Mouse (Mus musculus) neural tube, embryonic 14.5 days (tissue): ENCODE measurements around the gene Gas7. TPM values are rescaled to one million over a fixed set of nuclear protein-coding genes. Genes with fewer than 3 reads are reported as not detected.

Experiments
- ATAC-seq: fragments of 200-750 bp; cut with Nextera tagmentation; 2 replicates; pipeline ENCODE4 v1.8.0; 2017; ENCODE audit warnings: low read depth, mild to moderate bottlenecking, moderate TSS enrichment, moderate library complexity
- H3K27ac ChIP-seq: fragments of 300-500 bp; sonication (generic); 2 replicates; pipeline ENCODE4 v1.5.1; 2014; ENCODE audit warnings: low read depth, mild to moderate bottlenecking, control low read depth, low read length, moderate library complexity, mixed read lengths
- H3K27me3 ChIP-seq: fragments of 300-500 bp; sonication (generic); 2 replicates; pipeline ENCODE4 v1.6.1; 2014; ENCODE audit warnings: low read length; ENCODE audit not compliant: control insufficient read depth, insufficient read depth
- H3K36me3 ChIP-seq: fragments of 300-500 bp; sonication (generic); 2 replicates; pipeline ENCODE4 v1.6.1; 2014; ENCODE audit warnings: low read length, mixed read lengths; ENCODE audit not compliant: control insufficient read depth, insufficient read depth
- H3K4me1 ChIP-seq: fragments of 300-500 bp; sonication (generic); 2 replicates; pipeline ENCODE4 v1.6.1; 2014; ENCODE audit warnings: low read length; ENCODE audit not compliant: control insufficient read depth, insufficient read depth
- H3K4me2 ChIP-seq: fragments of 300-500 bp; sonication (generic); 2 replicates; pipeline ENCODE4 v1.6.1; 2014; ENCODE audit warnings: mild to moderate bottlenecking, low read depth, low read length, control low read depth
- H3K4me3 ChIP-seq: fragments of 300-500 bp; sonication (generic); 2 replicates; pipeline ENCODE4 v1.5.1; 2014; ENCODE audit warnings: low read depth, low read length, control low read depth, mixed read lengths
- H3K9ac ChIP-seq: fragments of 300-500 bp; sonication (generic); replicated peaks from 2 replicates; pipeline ENCODE4 v1.6.1; 2014; ENCODE audit warnings: low read depth, mild to moderate bottlenecking, control low read depth, low read length, mixed read lengths
- H3K9me3 ChIP-seq: fragments of 300-500 bp; sonication (generic); 2 replicates; pipeline ENCODE4 v1.6.1; 2016; ENCODE audit warnings: low read length; ENCODE audit not compliant: control insufficient read depth
- WGBS: fragments of 180-500 bp; shearing (Covaris S2); extraction: QIAGEN DNeasy Blood & Tissue Kit; methylation state at CpG from one replicate; pipeline ENCODE4 v1.1.7; 2014; 5-methylcytosine and 5-hydroxymethylcytosine counted together
- polyA plus RNA-seq: library from polyadenylated mRNA; unstranded; fragments of >200 nt; fragmentation: Nextera tagmentation; extraction: Ambion mirVana; gene quantifications from 2 replicates; pipeline ENCODE4 v1.2.1, GENCODE M21; 2014

Gene Gas7
- polyA plus RNA-seq, 1 experiment from 2014 or later, result 22.1 TPM

GRCm38 (mm10) chr11:67567991-67568390, 112.8 kb downstream of the Gas7 start:
- no peaks in the 10 kb centered on the region for H3K36me3 ChIP-seq
- no peaks in the 10 kb centered on the region for H3K27me3 ChIP-seq
- H3K9ac ChIP-seq, result no peak overlapping the region
- H3K4me3 ChIP-seq, result no peak overlapping the region
- H3K9me3 ChIP-seq, result no peaks in the 10 kb centered on the region
- WGBS, result 82% methylated on average over 4 of the region's 4 CpGs
- no peak for ATAC-seq
- 0 out of 2 replicates have a peak, but pooled peaks cover 3% of the 10 kb centered on the region for H3K4me1 ChIP-seq
- H3K4me2 ChIP-seq, result no peak overlapping the region
- H3K27ac ChIP-seq, result no peak overlapping the region

GRCm38 (mm10) chr11:67568815-67569214, 113.6 kb downstream of the Gas7 start:
- no peak overlapping the region for H3K27ac ChIP-seq
- no peaks in the 10 kb centered on the region for H3K36me3 ChIP-seq
- no peak overlapping the region for H3K4me3 ChIP-seq
- no peaks in the 10 kb centered on the region for H3K9me3 ChIP-seq
- H3K27me3 ChIP-seq, result no peaks in the 10 kb centered on the region
- WGBS, result 78% methylated on average over 5 of the region's 5 CpGs
- 0 out of 2 replicates have a peak, but pooled peaks cover 3% of the 10 kb centered on the region for H3K4me1 ChIP-seq
- H3K4me2 ChIP-seq, result no peak overlapping the region
- no peak overlapping the region for H3K9ac ChIP-seq
- no peak for ATAC-seq

GRCm38 (mm10) chr11:67570947-67571346, 115.7 kb downstream of the Gas7 start:
- Histone ChIP-seq H3K27me3 (no peaks in the 10 kb centered on the region), H3K27ac (no peak overlapping the region), H3K36me3 (no peaks in the 10 kb centered on the region), H3K9ac (no peak overlapping the region), H3K4me3 (no peak overlapping the region), H3K4me1 (0 out of 2 replicates have a peak, but pooled peaks cover 3% of the 10 kb centered on the region), H3K9me3 (no peaks in the 10 kb centered on the region), H3K4me2 (no peak overlapping the region)
- WGBS, result 32% methylated on average over 8 of the region's 8 CpGs
- ATAC-seq, result no peak

- 94% methylated on average over 5 of the region's 5 CpGs for WGBS
- no peaks in the 10 kb centered on the region for H3K36me3 ChIP-seq
- H3K9me3 ChIP-seq, result no peaks in the 10 kb centered on the region
- 0 out of 2 replicates have a peak, but pooled peaks cover 3% of the 10 kb centered on the region for H3K4me1 ChIP-seq
- H3K27me3 ChIP-seq, result no peaks in the 10 kb centered on the region
- ATAC-seq, result no peak
- no peak overlapping the region for H3K27ac ChIP-seq
- H3K4me3 ChIP-seq, result no peak overlapping the region
- H3K4me2 ChIP-seq, result no peak overlapping the region
- no peak overlapping the region for H3K9ac ChIP-seq
These were observed 119.1 kb downstream of the Gas7 start for GRCm38 (mm10) chr11:67574344-67574743.

GRCm38 (mm10) chr11:67577472-67577871, 122.2 kb downstream of the Gas7 start:
- Histone ChIP-seq H3K36me3 (no peaks in the 10 kb centered on the region), H3K9me3 (no peaks in the 10 kb centered on the region), H3K9ac (no peak overlapping the region), H3K4me3 (no peak overlapping the region), H3K4me1 (no peaks in the 10 kb centered on the region), H3K27ac (no peak overlapping the region), H3K4me2 (no peak overlapping the region), H3K27me3 (no peaks in the 10 kb centered on the region)
- WGBS, result 78% methylated on average over 5 of the region's 5 CpGs
- ATAC-seq, result no peak

- Histone ChIP-seq H3K4me1 (no peaks in the 10 kb centered on the region), H3K4me3 (no peak overlapping the region), H3K9ac (no peak overlapping the region), H3K36me3 (no peaks in the 10 kb centered on the region), H3K9me3 (no peaks in the 10 kb centered on the region), H3K27me3 (no peaks in the 10 kb centered on the region), H3K27ac (no peak overlapping the region), H3K4me2 (no peak overlapping the region)
- WGBS, result 81% methylated on average over 4 of the region's 4 CpGs
- ATAC-seq, result no peak
These were observed 122.8 kb downstream of the Gas7 start for GRCm38 (mm10) chr11:67577994-67578393.

GRCm38 (mm10) chr11:67579136-67579535, 123.9 kb downstream of the Gas7 start:
- no peak overlapping the region for H3K27ac ChIP-seq
- no peaks in the 10 kb centered on the region for H3K27me3 ChIP-seq
- no peaks in the 10 kb centered on the region for H3K36me3 ChIP-seq
- H3K4me2 ChIP-seq, result no peak overlapping the region
- WGBS, result 84% methylated on average over 9 of the region's 9 CpGs
- H3K9me3 ChIP-seq, result no peaks in the 10 kb centered on the region
- no peak overlapping the region for H3K4me3 ChIP-seq
- no peak for ATAC-seq
- H3K4me1 ChIP-seq, result no peaks in the 10 kb centered on the region
- no peak overlapping the region for H3K9ac ChIP-seq

GRCm38 (mm10) chr11:67581549-67581948, 126.3 kb downstream of the Gas7 start:
- no peak overlapping the region for H3K4me2 ChIP-seq
- no peak overlapping the region for H3K27ac ChIP-seq
- no peak overlapping the region for H3K4me3 ChIP-seq
- H3K36me3 ChIP-seq, result no peaks in the 10 kb centered on the region
- 62% methylated on average over 7 of the region's 7 CpGs for WGBS
- ATAC-seq, result no peak
- H3K9me3 ChIP-seq, result no peaks in the 10 kb centered on the region
- no peaks in the 10 kb centered on the region for H3K4me1 ChIP-seq
- no peak overlapping the region for H3K9ac ChIP-seq
- no peaks in the 10 kb centered on the region for H3K27me3 ChIP-seq

GRCm38 (mm10) chr11:67582570-67582969, 127.3 kb downstream of the Gas7 start:
- no peaks in the 10 kb centered on the region for H3K27me3 ChIP-seq
- H3K4me2 ChIP-seq, result no peak overlapping the region
- no peaks in the 10 kb centered on the region for H3K9me3 ChIP-seq
- 98% methylated on average over 4 of the region's 4 CpGs for WGBS
- no peak overlapping the region for H3K4me3 ChIP-seq
- H3K36me3 ChIP-seq, result no peaks in the 10 kb centered on the region
- no peak overlapping the region for H3K27ac ChIP-seq
- H3K9ac ChIP-seq, result no peak overlapping the region
- no peak for ATAC-seq
- no peaks in the 10 kb centered on the region for H3K4me1 ChIP-seq
